Mouse (Mus musculus): Measurements from ENCODE around the gene Arhgef3.

DNA sequence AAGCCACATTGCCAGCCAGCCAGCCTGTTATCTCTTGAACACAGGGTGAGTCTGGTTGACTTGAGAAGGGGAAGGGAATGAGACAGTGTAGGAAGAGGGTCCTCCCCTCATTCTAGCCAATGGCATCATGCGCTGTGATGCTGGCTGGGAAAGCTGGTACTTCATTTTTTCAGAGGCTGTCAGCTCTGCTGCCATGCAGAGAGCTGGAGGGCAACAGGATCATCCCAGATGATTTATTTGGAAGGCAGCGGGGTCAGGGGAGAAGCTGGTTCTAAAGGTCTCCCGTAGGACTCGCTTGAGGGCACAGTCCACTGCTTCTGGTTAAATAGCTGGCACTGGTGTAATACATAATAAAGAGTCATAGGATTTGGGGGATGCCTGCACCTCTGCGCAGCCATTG lies 3.8 kb downstream of the Arhgef3 start:
- TF ChIP-seq CTCF (IDR thresholded peaks at IDR 0.05; ENCODE audit: insufficient read depth, low read length) (no peak), POLR2A (IDR thresholded peaks at IDR 0.05; ENCODE audit: borderline replicate concordance, extremely low read depth, low read depth, low read length) (no peak)

Measured in lung, adult 2 months (tissue).